Mouse (Mus musculus): ENCODE measurements at regions not wholly inside any gene's neighbourhood (a gene's known extent, or its start where the extent isn't known, plus 50 kb on each side); places are given as distances from the start of the nearest gene placed in this dataset.
A peak's percentile ranks its signal among the peaks of the same experiment; 100 is the strongest.

- H3K4me2 ChIP-seq, result no peak overlapping the region
- ATAC-seq (replicated peaks; ENCODE audit: low FRiP score), result no peak
Observed at GRCm38 (mm10) chr13:71174335-71174734, 332.7 kb upstream of the Adamts16 start.

DNA sequence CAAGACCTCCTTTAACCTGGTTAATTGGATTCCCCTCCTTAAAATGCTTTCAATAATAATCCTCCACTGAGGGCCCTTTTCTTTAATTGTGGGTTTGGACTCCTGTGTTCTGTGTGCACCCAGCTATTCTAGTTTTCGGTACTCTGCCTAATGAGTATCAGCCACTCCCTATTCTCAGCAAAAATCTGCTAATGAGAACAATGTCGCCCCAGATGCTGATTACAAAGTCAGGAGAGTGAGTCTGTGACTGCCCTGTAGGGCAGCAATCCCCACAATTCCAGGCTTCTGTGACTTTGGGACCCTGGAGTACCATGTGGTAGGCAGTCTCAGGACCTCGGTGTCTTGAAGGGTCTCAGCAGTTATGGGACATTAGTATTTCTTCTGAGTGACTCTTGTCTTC, 324.6 kb upstream of the Adamts16 start:
- no peak for ATAC-seq (replicated peaks; ENCODE audit: low FRiP score)
- Histone ChIP-seq H3K4me1 (no peaks in the 10 kb centered on the region), H3K9ac (no peak overlapping the region), H3K27me3 (peaks cover 16% of the 10 kb centered on the region; the same call in 1 of the 2 replicates), H3K36me3 (no peaks in the 10 kb centered on the region), H3K27ac (no peak overlapping the region), H3K9me3 (replicated peaks) (no peaks in the 10 kb centered on the region), H3K4me3 (replicated peaks) (no peak overlapping the region), H3K4me2 (no peak overlapping the region)
- WGBS, result 70% methylated on average over 3 of the region's 3 CpGs

More at GRCm38 (mm10) chr13:71174335-71174734, 332.7 kb upstream of the Adamts16 start:
- no peaks in the 10 kb centered on the region for H3K36me3 ChIP-seq
- H3K4me3 ChIP-seq (replicated peaks), result no peak overlapping the region
- H3K27me3 ChIP-seq, result no peaks in the 10 kb centered on the region
- no peak overlapping the region for H3K9ac ChIP-seq
- no peaks in the 10 kb centered on the region for H3K9me3 ChIP-seq (replicated peaks)
- no peaks in the 10 kb centered on the region for H3K4me1 ChIP-seq
- H3K27ac ChIP-seq, result no peak overlapping the region

GRCm38 (mm10) chr13:71165096-71165920, 323.7 kb upstream of the Adamts16 start:
- 75% methylated on average over 20 of the region's 20 CpGs for WGBS
- H3K9ac ChIP-seq, result no peak overlapping the region
- peaks cover 21% of the 10 kb centered on the region for H3K27me3 ChIP-seq
- ATAC-seq (replicated peaks; ENCODE audit: low FRiP score), result no peak
- no peak overlapping the region for H3K4me2 ChIP-seq
- H3K9me3 ChIP-seq (replicated peaks), result no peaks in the 10 kb centered on the region
- H3K4me3 ChIP-seq (replicated peaks), result no peak overlapping the region
- H3K4me1 ChIP-seq, result no peaks in the 10 kb centered on the region
- no peaks in the 10 kb centered on the region for H3K36me3 ChIP-seq
- no peak overlapping the region for H3K27ac ChIP-seq

- Histone ChIP-seq H3K36me3 (no peaks in the 10 kb centered on the region), H3K27me3 (peaks cover 27% of the 10 kb centered on the region), H3K4me2 (no peak overlapping the region), H3K4me1 (no peaks in the 10 kb centered on the region), H3K9me3 (replicated peaks) (no peaks in the 10 kb centered on the region), H3K4me3 (replicated peaks) (no peak overlapping the region), H3K9ac (no peak overlapping the region), H3K27ac (no peak overlapping the region)
- 89% methylated on average over 2 of the region's 2 CpGs for WGBS
- ATAC-seq (replicated peaks; ENCODE audit: low FRiP score), result no peak
Observed at GRCm38 (mm10) chr13:71164012-71164411, 322.4 kb upstream of the Adamts16 start.

- 82% methylated on average over 2 of the region's 2 CpGs for WGBS
- H3K9ac ChIP-seq, result no peak overlapping the region
- no peaks in the 10 kb centered on the region for H3K36me3 ChIP-seq
- no peak overlapping the region for H3K4me3 ChIP-seq (replicated peaks)
- no peak for ATAC-seq (replicated peaks; ENCODE audit: low FRiP score)
- H3K4me1 ChIP-seq, result no peaks in the 10 kb centered on the region
- H3K4me2 ChIP-seq, result no peak overlapping the region
- H3K9me3 ChIP-seq (replicated peaks), result no peaks in the 10 kb centered on the region
- H3K27ac ChIP-seq, result no peak overlapping the region
- H3K27me3 ChIP-seq, result peaks cover 37% of the 10 kb centered on the region
Observed at GRCm38 (mm10) chr13:71162952-71163351, 321.3 kb upstream of the Adamts16 start.

- no peak for ATAC-seq (replicated peaks; ENCODE audit: low FRiP score)
- H3K27ac ChIP-seq, result no peak overlapping the region
- WGBS, result 52% methylated on average over 13 of the region's 13 CpGs
Observed at GRCm38 (mm10) chr13:71158300-71158860, 316.8 kb upstream of the Adamts16 start.

DNA sequence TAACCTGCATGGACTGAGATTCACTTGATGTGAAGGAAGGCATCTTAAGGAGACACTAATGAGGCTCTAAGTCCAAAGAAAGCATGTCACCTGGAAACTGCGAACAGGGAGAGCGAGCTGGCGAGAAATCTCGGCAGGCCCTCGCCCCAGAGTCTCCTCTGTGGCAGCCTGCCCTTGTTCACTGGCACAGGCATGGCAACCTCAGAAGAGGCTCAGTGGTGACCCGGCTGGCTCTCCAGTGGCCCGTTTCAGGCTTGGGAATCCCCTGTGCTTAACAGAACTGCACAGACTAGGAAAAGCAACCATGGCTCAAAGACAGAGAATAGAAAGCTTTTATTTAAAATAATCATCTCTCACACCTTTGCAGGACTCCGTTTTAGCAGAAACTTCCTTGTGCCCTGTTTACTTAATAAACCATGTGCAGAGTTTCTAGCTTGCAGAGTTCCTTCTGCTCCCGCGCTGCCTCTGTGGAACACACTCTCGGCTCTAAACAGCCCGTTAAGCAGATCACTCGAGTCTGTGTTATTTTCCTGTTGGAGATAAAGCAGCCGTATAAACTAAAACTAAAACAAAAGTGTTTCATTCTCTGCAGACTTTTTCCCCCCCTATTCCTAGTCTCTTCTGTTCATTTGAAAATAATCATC, 316.2 kb upstream of the Adamts16 start:
- Histone ChIP-seq H3K4me1 (no peaks in the 10 kb centered on the region), H3K4me3 (replicated peaks) (no peak overlapping the region), H3K27ac (no peak overlapping the region), H3K9me3 (replicated peaks) (no peaks in the 10 kb centered on the region), H3K4me2 (no peak overlapping the region), H3K27me3 (peaks cover 54% of the 10 kb centered on the region), H3K36me3 (no peaks in the 10 kb centered on the region), H3K9ac (no peak overlapping the region)
- no peak for ATAC-seq (replicated peaks; ENCODE audit: low FRiP score)
- WGBS, result 68% methylated on average over 14 of the region's 14 CpGs

More at GRCm38 (mm10) chr13:71158300-71158860, 316.8 kb upstream of the Adamts16 start:
- no peaks in the 10 kb centered on the region for H3K9me3 ChIP-seq (replicated peaks)
- H3K4me1 ChIP-seq, result no peaks in the 10 kb centered on the region
- H3K4me3 ChIP-seq (replicated peaks), result no peak overlapping the region
- no peak overlapping the region for H3K4me2 ChIP-seq
- H3K9ac ChIP-seq, result no peak overlapping the region
- H3K27me3 ChIP-seq, result peaks cover 58% of the 10 kb centered on the region
- H3K36me3 ChIP-seq, result no peaks in the 10 kb centered on the region

GRCm38 (mm10) chr13:71150092-71150491, 308.5 kb upstream of the Adamts16 start:
- peaks cover 22% of the 10 kb centered on the region for H3K4me1 ChIP-seq
- 41% methylated on average over 1 of the region's 1 CpGs for WGBS
- H3K9ac ChIP-seq, result no peak overlapping the region
- no peak for ATAC-seq (replicated peaks; ENCODE audit: low FRiP score)
- no peaks in the 10 kb centered on the region for H3K9me3 ChIP-seq (replicated peaks)
- peaks cover 37% of the 10 kb centered on the region for H3K27me3 ChIP-seq
- no peaks in the 10 kb centered on the region for H3K36me3 ChIP-seq
- no peak overlapping the region for H3K27ac ChIP-seq
- no peak overlapping the region for H3K4me3 ChIP-seq (replicated peaks)
- no peak overlapping the region for H3K4me2 ChIP-seq

DNA sequence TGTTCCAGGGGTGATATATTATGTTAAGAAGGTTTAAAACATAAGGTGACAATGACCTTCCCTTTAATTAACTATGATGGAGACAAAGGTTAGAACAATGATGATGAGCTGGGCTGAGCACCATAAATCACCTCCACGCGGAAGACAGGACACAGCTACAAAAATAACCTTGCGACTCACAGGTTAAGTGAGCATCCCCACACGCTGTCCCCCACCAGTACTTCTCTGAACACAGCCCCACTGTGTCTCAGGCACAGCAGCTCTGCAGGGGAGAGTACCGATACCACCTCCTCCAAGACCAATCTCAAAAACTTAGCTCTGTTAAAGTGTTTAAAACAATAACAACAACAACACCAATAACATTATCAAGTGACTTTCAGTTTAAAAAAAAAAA, 307.7 kb upstream of the Adamts16 start:
- H3K27ac ChIP-seq, result no peak overlapping the region
- peak; percentile 72; the same call in 1 of the 2 replicates for ATAC-seq (replicated peaks; ENCODE audit: low FRiP score)
- peaks cover 22% of the 10 kb centered on the region for H3K4me1 ChIP-seq
- no peak overlapping the region for H3K9ac ChIP-seq
- H3K36me3 ChIP-seq, result no peaks in the 10 kb centered on the region
- no peak overlapping the region for H3K4me3 ChIP-seq (replicated peaks)
- H3K9me3 ChIP-seq (replicated peaks), result no peaks in the 10 kb centered on the region
- H3K4me2 ChIP-seq, result no peak overlapping the region
- H3K27me3 ChIP-seq, result peaks cover 40% of the 10 kb centered on the region
- WGBS, result 15% methylated on average over 5 of the region's 5 CpGs

GRCm38 (mm10) chr13:71148491-71149302, 307.1 kb upstream of the Adamts16 start:
- Histone ChIP-seq H3K27me3 (peaks cover 42% of the 10 kb centered on the region), H3K27ac (no peak overlapping the region), H3K4me3 (replicated peaks) (no peak overlapping the region), H3K9ac (no peak overlapping the region), H3K4me1 (peaks cover 22% of the 10 kb centered on the region), H3K36me3 (no peaks in the 10 kb centered on the region), H3K4me2 (no peak overlapping the region), H3K9me3 (replicated peaks) (no peaks in the 10 kb centered on the region)
- peak; percentile 60; the same call in 1 of the 2 replicates for ATAC-seq (replicated peaks; ENCODE audit: low FRiP score)
- whole genome bisulfite sequencing, result 30% methylated on average over 8 of the region's 8 CpGs

- no peaks in the 10 kb centered on the region for H3K9me3 ChIP-seq (replicated peaks)
- no peak overlapping the region for H3K9ac ChIP-seq
- H3K4me1 ChIP-seq, result peaks cover 22% of the 10 kb centered on the region
- H3K36me3 ChIP-seq, result no peaks in the 10 kb centered on the region
- H3K27ac ChIP-seq, result peak overlapping the region; percentile 45; the same call in 1 of the 2 replicates
- H3K27me3 ChIP-seq, result peaks cover 32% of the 10 kb centered on the region
- ATAC-seq (replicated peaks; ENCODE audit: low FRiP score), result peak; percentile 77
- H3K4me2 ChIP-seq, result no peak overlapping the region
- WGBS, result 46% methylated on average over 3 of the region's 3 CpGs
- H3K4me3 ChIP-seq (replicated peaks), result no peak overlapping the region
Observed at GRCm38 (mm10) chr13:71146859-71147443, 305.3 kb upstream of the Adamts16 start.
